Mouse (Mus musculus): Measurements from ENCODE around the gene Pgls.
A peak's percentile ranks its signal among the peaks of the same experiment; 100 is the strongest.

- TF ChIP-seq POLR2A (IDR thresholded peaks at IDR 0.05; ENCODE audit: borderline replicate concordance, extremely low read depth, insufficient read depth, insufficient read length, poor library complexity, severe bottlenecking), result no peak
- TF ChIP-seq CTCF (IDR thresholded peaks at IDR 0.05; ENCODE audit: borderline replicate concordance, extremely low read depth, insufficient read depth, insufficient read length), result peak; percentile 74
Measured at GRCm38 (mm10) chr8:71586891-71587290, 5.1 kb upstream of the Pgls start.
